Mouse (Mus musculus) gastrocnemius, postnatal 10 days (tissue): ENCODE measurements at regions not wholly inside any gene's neighbourhood (a gene's known extent, or its start where the extent isn't known, plus 50 kb on each side); places are given as distances from the start of the nearest gene placed in this dataset.

Experiments
- DNase-seq: peaks from one replicate; pipeline ENCODE4 v3.0.0; 2021; ENCODE audit warnings: mixed read lengths

DNA sequence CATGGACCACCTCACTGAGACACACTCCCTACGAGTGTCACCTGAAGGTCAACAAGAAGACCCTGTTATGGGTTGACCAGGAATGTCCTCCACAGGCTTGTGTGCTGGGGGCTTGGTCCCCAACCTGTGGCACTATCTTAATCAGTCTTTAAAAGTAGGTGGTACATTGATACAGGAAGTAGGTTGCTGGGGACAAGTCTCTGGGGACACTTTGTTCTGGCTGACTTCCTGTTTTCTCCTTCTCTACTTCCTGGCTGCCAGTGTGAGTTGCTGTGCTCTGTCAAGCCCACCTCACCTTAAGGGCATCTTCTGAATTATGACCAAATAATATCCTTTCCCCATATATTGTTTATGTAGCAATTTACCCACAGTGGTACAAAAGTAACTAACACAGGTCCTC is 96.1 kb downstream of the Cct6b start:
- DNase-seq = no peak

DNA sequence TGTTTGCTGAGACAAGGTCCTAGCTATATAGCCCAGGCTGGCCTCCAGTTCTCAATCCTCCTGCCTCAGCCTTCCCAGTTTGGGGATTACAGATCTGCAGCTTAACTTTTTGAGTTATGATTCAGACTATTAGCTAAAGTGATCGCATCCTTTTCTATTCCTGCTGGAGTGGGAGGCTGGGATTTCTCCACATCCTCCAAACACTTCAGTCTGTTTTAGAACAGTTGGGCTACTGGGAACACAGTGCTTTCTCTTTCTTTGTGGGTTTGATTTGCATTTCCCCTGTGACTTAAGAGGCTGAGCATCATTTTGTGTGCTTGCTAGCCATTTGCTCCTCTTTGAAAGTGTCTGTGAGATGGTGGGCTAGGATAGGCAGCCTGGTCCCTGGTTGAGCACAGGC is 100.0 kb downstream of the Cct6b start:
- DNase-seq = no peak

DNA sequence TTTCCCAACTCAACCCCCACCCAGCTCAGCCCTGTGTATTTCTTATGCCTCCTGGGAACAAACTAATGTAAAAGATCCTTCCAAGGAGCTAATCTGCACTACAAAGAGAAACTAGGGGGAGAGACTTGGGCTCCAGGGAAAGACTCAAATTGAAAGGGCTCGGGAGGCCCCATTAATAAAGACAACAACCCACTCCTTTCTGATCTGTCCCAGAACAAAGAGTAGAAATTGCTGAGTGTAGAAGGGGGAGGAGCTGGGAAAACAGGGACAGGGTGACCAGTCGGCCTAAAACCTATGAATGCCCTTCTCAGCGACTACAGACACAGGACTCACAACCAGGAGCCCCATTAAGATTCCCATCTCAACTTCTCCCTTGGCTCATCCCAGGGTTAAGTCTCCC is 102.0 kb downstream of the Cct6b start:
- no peak for DNase-seq

DNA sequence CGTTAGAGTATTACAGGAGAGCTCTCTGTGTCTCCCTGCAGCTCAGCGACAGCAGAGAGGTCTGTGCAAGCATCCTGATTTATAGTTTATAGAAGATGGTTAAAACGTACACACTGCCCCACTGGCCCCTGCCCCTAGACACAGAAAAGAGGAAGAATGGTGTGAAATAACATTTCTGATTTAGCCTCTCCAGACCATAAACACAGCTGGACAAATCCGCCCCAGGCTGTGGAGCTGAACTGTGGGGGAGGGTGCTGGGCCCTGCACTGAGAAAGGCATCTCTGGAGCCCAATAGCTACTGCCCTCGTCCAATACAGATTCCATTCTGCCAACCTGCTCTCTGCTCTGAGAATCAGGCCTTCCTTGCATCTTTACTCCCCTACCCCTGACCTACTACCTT is 112.4 kb downstream of the Cct6b start:
- no peak for DNase-seq

DNA sequence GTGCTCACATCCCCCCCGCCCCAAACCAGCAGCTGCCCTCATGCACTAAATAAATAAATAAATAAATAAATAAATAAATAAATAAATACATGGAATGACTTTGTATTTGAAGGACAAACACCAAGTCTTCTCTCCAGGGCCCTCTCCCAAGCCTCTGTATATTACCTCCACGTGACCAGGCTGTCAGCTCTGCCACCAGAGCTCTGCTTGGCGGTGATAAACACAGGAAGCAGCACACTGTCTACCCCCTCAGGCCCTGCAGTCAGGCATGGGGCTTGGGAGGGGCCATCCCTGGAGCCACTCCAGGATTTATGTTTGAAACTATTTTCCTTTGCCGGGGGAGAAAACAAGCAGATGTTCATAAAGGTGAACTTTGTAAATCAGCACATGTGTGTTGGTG is 125.6 kb downstream of the Cct6b start:
- DNase-seq = no peak

DNA sequence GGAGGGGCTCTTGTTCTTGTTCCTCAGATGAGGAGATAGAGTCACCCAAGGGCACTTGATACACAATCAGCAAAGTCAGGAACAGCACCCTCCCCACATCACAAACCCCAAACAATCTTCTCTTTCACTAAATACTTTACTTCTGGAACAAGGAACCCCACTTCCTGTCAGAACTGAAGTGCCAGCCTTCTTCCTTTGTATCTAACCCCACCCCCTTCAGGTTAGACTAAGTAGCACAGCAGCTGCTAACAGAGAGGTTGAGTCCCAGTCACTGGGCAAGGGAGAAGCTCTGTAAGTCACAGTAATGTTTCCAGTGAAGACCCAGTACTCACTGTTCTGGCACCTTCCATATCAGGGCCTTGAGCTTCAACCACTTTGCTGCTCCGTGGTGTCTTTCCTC is 131.9 kb downstream of the Cct6b start:
- DNase-seq = no peak

DNA sequence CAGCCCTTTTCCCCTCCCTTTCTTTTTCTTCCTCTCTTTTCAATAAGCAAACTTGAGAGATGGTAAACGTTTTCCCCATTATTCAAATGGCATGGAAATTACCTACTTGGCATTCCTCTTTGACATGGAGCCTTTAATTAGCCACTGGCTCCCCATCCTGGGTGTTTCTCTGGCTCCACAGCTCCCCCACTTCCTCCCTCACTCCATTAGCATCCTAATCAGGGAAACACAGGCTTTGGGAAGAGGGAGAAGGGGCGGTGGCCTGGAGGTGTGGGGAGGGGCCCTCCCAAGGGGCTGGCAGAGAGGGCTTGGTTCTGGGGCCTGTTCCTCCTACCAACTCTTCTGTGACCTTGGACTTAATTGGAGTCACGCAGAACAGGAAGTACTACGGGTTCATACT is 132.7 kb downstream of the Cct6b start:
- no peak for DNase-seq

DNA sequence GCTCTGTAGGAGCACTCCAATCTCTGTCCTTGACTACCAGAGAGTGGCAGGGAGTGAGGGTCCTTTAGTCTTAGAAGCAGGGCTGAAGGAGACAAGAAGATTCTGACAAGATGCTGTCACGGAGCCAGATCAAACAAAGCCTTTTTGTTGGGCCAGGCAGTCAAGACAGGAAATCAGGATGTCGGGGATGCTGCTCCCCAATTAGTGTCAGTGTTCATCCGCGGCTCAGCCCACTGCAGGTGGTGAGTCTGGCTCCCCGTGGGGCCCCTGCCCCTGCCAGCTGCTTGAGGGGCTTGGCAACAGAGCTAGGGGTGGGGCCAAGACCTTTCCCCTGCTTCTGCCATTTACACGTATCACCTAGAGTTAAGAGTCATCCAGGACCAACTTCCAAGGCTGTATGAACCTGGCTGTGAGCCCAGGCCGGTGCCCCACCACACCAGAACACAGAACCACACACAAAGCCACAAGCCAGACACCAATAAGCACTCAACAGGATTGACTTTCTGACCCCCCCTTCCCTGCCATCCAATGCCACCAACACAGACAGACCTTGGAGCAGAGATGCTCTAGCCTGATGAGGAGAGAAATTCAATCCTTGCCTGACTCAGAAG is 137.5 kb downstream of the Cct6b start:
- DNase-seq = no peak

DNA sequence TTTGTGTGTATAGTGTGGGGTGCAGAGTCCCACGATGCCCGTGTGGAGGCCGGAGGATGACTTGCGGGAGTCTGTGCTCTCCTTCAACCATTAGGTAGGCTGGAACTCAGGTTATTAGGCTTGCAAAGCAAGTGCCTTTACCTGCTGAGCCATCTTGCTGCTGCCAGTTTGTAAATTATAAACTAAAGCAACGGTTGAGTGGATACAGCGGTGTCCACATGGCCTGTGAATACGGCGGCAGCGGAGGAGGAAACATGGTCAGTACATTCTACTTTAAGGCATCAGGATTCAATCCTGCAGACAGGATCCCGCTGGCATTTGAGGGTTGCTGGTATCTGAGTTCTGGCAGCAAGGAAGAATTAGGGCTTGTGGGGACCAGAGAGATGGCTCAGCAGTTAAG is 143.1 kb downstream of the Cct6b start:
- no peak for DNase-seq

DNA sequence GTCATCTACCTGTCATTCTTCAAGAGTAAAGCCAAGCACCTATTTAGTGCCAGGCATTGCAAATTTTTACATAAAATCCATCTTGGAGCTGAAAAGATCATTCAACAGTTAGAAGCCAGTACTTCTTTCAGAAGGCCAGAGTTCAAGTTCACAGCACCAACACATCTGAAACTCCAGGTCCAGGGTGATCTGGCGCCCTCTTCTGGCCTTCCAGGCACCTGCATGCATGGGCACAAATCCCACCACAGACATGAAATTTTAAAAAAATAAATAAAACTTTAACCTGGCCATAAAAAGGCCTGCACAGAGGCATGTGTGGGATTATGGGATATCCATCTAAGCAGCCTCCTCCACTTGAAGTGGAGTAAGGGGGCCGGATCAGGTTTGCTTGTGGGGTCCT is 144.7 kb downstream of the Cct6b start:
- no peak for DNase-seq

DNA sequence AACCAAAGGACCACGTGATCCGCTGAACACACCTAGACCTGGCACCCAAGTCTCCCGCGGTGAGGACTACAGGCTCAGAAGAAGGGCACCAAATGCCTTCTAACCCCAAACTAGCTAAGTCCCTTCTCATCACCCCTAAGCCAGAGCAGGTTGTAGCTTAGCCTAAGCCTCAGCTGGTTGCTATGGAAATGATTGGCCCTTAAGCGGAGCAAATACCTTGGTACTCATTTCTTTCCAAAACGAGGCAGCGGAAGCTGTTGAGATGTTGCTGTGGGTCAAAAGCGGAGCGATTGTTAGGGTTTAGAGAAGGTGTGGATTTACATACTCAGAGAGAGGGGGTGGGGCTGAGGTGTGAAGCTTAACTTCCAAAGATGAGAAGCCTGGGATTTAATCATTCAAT is 145.7 kb downstream of the Cct6b start:
- DNase-seq = no peak

DNA sequence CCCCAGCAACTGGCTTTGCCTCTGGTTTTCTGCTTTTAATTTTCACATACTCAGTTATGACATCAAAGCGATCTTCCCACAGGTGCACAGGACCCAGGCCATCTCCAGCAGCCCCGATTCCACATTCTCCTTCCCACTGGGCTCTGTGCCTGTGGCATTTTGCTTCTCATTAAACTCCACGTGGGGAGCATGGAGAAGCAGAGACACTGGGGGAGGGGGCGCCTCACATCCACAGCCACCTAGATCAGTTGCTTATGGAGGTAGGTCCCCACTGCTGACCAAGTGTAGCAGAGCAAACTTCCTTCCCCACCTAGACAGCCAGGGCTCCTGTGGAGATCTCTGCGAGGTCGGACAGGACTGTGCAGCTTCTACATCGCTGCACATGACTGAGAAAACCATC is 147.3 kb downstream of the Cct6b start:
- no peak for DNase-seq

DNA sequence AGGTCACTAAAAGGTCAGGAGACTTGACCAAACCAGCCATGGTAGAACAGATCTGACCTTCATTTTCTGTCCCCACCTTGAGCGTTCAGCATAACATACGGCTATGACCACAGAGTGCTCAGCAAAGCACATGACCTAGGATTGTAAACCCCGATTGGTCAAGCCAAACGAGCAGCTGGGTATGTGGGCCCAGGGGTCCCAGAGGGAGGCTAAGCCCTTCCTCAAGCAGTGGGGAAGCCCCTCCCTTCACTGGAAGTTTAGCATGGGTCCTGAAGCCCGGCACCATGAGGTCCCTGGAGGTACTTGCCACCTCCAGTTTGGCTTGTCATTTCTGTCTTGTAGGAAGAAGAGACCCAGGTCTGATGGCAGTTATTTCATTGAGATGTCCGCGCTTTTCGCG is 149.8 kb downstream of the Cct6b start:
- DNase-seq = no peak

DNA sequence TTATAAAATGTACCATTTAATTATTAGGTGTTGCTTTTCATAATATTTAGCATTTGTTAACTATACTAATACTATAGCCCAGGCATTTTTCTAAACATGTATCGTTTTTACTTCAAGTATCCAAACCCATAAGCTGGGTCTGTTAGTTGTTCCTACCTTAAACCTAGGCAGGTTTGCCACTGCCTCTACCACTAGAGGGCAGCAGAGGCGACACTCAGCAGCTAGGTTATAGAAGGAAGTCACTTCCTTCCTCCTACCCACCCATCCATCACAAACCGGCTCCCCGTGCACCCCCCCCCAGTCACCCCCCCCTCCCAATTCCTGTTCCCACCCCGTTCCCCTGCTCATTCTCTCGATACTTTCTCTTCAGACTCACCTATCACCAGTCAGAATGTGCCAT is 150.6 kb downstream of the Cct6b start:
- DNase-seq = peak; percentile 66

DNA sequence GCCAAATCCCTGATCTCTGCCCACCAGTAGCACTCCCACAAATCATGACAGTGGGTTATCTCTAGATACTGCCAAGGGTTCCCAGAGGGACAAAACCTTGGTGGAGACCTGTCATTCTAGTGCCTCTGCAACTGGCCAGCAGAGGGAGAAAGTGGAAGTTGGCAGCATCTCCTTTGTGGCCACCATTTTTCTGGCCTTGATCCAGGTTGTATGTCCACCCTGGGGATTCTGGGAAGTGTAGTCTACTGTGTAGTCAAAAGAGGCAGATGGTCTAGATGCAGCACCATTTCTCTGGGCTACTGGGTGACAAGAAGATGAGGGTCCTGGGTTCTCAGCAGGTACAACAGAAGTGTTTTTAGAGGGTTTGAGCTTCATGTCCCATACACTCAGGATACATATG is 152.1 kb downstream of the Cct6b start:
- DNase-seq = no peak

DNA sequence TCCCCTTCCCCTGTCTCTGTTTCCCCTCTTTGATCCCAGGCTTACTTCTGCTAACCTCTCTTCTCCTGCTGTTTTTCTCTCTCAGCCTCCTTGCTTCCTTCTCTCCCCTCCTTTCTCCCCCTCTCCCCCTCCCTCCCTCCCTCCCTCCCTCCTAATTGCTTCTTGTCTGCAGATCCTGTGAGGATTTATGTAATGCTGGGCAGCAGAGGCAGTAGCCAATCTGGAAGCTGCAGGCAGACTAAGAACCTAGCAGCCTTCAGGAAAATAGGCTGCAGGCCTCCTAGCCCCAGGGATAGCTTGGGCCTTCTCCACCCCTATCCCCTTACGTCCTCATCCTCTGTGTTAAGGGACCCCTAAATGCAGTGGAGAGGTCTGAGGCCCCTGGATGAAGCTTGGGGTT is 155.2 kb downstream of the Cct6b start:
- no peak for DNase-seq

DNA sequence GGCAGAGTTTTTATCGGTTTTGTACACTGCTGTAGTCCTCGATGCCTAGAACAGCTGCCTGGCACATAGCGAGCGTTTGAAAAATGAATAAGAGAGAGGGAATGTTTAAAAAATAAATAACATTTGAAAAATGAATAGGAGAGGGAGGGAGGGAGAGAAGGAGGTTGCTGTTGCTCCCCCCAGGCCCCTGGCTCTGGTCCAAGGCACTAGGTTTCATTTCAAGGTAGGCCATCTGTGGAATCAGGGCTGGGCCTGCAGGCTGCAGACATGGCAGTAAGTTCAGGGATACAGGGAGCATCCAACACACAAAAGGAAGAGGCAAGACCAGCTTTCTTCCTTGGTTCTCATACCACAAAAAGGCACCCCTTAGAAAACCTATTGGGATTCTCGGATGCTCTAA is 156.5 kb downstream of the Cct6b start:
- no peak for DNase-seq

DNA sequence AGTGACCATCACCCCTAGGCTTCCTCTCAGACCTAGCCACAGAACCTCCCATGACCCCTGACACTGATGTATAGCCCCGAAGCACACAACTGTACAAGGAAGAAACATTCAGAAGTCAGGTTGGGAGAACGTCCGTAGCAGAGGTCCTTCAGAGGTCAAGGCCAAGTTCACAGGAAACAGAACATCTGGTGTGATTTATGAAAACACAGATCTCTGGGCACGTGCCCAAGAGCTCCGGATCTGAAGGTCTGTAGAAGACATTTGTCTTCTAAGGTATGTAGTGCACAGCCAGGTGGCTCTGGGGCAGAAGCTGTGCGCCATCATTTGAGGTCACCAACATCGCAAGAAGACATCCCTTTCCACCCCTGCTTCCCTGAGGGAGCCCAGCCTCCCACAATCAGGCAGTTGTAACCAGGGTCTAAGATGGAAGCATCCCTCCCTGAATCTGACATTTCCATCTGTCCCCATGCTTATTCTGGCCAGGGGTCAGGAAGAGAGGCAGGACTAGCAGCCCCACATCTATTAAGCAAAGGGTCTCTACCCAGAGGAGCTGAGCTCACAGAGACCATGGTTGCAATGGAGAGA is 159.8 kb downstream of the Cct6b start:
- no peak for DNase-seq

DNA sequence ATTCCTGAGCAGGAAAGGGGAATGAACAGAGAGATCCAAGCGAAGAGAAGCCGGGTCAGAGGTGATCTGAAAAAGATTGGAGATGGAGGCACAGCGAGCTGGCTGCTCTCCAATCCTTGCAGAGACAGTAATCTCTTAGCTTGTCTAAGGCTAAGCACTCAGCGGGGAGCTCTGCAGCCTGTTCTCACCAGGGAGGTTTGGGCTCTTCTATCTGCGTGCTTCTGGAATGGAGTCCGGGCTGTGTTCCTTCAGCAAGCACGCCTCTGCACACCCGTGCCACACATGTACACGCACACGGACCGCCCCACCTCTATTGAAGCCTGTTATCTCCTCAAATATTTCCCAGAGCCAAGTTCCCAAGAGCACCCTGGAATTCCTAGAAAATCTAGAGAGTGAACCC is 161.3 kb downstream of the Cct6b start:
- no peak for DNase-seq

DNA sequence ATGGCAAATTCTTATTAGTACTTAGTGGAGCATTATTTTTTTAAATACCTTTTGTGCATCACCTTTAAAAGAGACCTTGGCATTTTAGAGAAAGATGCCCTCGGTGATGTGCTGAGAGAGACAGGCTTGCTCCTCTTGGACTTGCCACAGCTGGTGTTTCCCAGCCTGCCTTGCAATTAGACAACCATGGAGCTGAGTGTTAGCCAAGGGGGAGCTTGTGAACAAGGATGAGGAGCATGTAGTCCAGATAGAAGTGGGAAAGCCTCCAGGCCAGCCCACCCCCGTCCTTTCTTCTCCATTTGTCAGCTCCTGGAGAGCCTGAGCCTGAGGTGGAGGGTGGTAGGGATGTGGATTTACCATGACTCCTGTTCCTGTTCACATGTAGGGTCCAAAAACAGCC is 161.9 kb downstream of the Cct6b start:
- no peak for DNase-seq

DNA sequence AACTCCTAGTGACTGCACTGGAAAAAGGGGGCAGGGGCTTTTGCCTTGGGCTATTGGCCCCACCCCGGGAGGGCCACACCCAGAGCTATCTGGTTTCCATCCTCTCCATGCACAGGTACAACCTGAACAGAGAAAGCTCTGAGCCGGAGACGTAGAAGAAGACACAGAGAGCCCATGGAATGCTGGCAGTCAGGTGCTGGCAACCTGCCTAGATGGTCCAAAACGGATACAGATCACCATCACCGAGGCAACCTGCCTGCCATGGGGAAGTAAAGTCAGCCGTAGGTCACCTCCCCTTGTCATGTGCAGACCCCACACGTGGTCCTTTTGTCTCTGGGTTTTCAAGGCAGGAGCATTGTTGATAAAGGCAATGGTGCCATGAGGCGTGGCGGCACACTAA is 164.0 kb downstream of the Cct6b start:
- DNase-seq = no peak

DNA sequence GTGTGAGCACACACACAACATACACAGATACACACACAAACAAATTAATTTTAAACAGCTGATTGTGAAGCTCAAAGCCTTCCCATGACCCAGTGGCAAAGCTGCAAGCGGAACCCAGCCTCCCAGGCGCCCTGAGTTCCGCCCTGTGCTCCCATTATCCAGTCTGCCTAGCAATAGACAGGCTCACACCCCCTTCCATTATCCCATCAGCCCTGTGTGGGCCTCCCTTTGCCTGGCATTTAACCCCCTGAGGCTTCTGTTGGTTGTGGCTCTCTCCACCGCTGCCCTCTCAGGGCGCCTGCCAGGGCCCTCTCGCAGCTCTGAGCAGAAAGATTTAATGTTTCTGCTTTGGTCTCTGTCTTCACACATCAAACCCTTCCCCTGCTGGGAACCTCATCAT is 166.4 kb downstream of the Cct6b start:
- DNase-seq = no peak

DNA sequence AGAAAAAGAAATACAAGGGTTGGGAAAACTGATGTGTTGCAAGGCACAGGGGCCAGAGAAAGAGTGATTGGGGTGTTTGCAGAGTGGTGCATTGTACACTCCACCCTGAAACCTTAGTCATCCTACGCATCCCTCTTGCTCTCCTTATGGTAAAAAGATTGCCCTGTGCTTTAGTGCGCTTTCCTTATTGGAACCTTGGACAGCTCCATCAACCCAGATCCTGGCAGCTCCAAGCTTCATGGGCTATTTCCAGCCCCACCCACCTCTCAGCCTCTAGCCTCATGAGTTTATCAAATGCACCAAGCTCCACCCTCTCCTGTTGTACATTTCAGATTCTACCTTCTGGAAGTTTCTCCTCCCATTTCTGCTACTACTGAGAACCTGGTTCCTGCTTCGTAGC is 167.3 kb downstream of the Cct6b start:
- DNase-seq = no peak

DNA sequence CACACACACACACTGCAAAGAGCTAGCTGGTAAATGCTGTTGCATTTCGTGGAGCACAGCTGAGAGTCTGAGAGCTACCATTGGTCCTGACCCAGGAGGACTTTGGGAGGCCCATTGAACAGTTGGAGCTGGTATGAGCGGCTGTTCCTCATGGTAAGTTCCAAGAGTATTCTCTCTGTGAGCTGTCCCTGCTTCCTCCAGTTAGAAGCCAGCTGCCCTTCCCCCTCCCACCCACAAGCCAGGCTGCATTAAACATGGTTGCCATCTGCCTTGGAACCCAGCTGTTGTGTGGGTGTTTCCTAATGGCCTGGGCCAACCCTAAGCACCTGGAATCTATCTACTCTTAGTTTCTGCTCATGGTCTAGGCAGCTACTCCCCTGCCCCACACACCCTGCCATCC is 174.4 kb downstream of the Cct6b start:
- no peak for DNase-seq

DNA sequence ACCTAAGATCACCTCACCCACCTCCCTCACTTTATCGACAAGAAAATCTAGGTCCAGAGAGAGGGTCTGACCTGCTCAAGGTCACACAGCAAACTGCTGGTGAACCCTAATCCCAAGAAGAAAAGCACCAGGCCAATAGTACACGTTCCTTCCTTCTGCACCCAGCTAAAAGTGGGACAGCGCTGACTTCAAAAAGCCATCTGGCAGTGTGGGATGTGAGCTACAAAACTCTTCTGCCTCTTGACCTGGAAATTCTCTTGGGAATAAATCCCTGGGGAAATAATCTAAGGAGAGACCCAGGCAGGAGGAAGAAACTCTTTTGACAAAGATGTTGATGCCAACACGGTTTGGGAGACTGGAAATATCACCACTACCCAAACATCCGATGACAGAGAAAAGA is 175.4 kb downstream of the Cct6b start:
- no peak for DNase-seq
